Mouse (Mus musculus) embryonic facial prominence, embryonic 11.5 days (tissue): ENCODE measurements around the gene Slc1a7. TPM values are rescaled to one million over a fixed set of nuclear protein-coding genes. Genes with fewer than 3 reads are reported as not detected.

ENCODE experiments used
- ATAC-seq: fragments of 200-750 bp; cut with Nextera tagmentation; replicated peaks from 2 replicates; pipeline ENCODE4 v1.8.0; 2017; ENCODE audit warnings: low read depth; ENCODE audit not compliant: insufficient number of reproducible peaks, low FRiP score, low TSS enrichment
- DNase-seq: peaks from one replicate; pipeline ENCODE4 v3.0.0-alpha.2; 2015; ENCODE audit warnings: low spot score
- H3K27ac ChIP-seq: fragments of 300-500 bp; sonication (generic); replicated peaks from 2 replicates; pipeline ENCODE4 v1.5.1; 2014; ENCODE audit warnings: mild to moderate bottlenecking, low read depth, low read length, control low read depth
- H3K27me3 ChIP-seq: fragments of 300-500 bp; sonication (generic); 2 replicates; pipeline ENCODE4 v1.6.1; 2014; ENCODE audit warnings: mild to moderate bottlenecking, low read length, moderate library complexity, mixed read lengths; ENCODE audit not compliant: control insufficient read depth, insufficient read depth
- H3K36me3 ChIP-seq: fragments of 300-500 bp; sonication (generic); replicated peaks from 2 replicates; pipeline ENCODE4 v1.6.1; 2014; ENCODE audit warnings: low read depth, mild to moderate bottlenecking, low read length, moderate library complexity, mixed read lengths; ENCODE audit not compliant: control insufficient read depth, insufficient read depth
- H3K4me1 ChIP-seq: fragments of 300-500 bp; sonication (generic); 2 replicates; pipeline ENCODE4 v1.6.1; 2014; ENCODE audit warnings: low read length, mixed read lengths; ENCODE audit not compliant: control insufficient read depth, insufficient read depth
- H3K4me2 ChIP-seq: fragments of 300-500 bp; sonication (generic); 2 replicates; pipeline ENCODE4 v1.6.1; 2014; ENCODE audit warnings: low read depth, mild to moderate bottlenecking, control low read depth, low read length, moderate library complexity
- H3K4me3 ChIP-seq: fragments of 300-500 bp; sonication (generic); 2 replicates; pipeline ENCODE4 v1.5.1; 2014; ENCODE audit warnings: low read depth, low read length, control low read depth
- H3K9ac ChIP-seq: fragments of 300-500 bp; sonication (generic); replicated peaks from 2 replicates; pipeline ENCODE4 v1.6.1; 2014; ENCODE audit warnings: mild to moderate bottlenecking, control low read depth, low read length
- H3K9me3 ChIP-seq: fragments of 300-500 bp; sonication (generic); replicated peaks from 2 replicates; pipeline ENCODE4 v1.6.1; 2016; ENCODE audit warnings: mild to moderate bottlenecking, low read length, inconsistent platforms, mixed read lengths; ENCODE audit not compliant: control insufficient read depth
- WGBS: fragments of 180-500 bp; shearing (Covaris S2); extraction: QIAGEN DNeasy Blood & Tissue Kit; methylation state at CpG from one replicate; pipeline ENCODE4 v1.1.7; 2014; 5-methylcytosine and 5-hydroxymethylcytosine counted together
- polyA plus RNA-seq: library from polyadenylated mRNA; unstranded; fragments of >200 nt; fragmentation: Nextera tagmentation; extraction: Ambion mirVana; gene quantifications from 2 replicates; pipeline ENCODE4 v1.2.1, GENCODE M21; 2014

Gene Slc1a7
- polyA plus RNA-seq, 1 experiment from 2014 or later = 0.11 TPM

DNA sequence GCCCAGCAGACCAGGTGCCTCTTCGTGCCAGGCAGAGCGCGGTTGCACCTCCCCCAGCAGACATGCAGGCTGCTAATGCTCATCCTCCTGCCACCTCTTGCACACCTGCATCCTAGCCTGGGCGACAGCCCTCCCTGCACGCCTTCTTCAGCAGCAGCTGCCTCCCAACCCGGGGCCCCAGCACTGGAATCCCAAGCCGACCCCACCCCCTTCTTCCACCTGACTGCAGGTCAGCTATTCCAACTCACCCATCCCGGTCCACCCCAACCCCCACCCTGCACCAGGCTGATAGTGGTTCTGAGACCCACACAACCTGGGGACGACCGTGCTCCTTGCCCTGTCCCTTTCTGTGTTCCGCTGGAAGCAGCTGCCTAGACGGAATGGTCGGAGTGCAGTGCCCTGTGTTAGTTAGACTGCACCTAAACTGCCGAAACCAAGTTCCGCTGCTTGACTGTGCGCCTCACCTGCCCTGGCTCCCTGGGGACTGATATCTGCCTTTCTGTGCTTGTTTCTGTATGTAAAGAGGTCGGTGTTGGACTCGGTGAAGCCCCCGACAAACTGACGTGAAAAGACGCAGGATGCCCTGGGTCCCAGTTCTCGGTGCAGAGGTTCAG, 62.9 kb downstream of the Slc1a7 start:
- peak overlapping the region; percentile 61 for H3K4me3 ChIP-seq
- H3K4me1 ChIP-seq = peaks cover 5% of the 10 kb centered on the region; the same call in 1 of the 2 replicates
- H3K27me3 ChIP-seq = peaks cover 20% of the 10 kb centered on the region
- H3K27ac ChIP-seq = no peak overlapping the region
- WGBS = 2% methylated on average over 22 of the region's 22 CpGs
- H3K36me3 ChIP-seq = no peaks in the 10 kb centered on the region
- no peaks in the 10 kb centered on the region for H3K9me3 ChIP-seq
- ATAC-seq (no peak), DNase-seq (peak; percentile 25)
- H3K9ac ChIP-seq = no peak overlapping the region; the same call in 1 of the 2 replicates
- peak overlapping the region; percentile 98 for H3K4me2 ChIP-seq

- no peaks in the 10 kb centered on the region for H3K36me3 ChIP-seq
- H3K27me3 ChIP-seq = peaks cover 20% of the 10 kb centered on the region
- H3K27ac ChIP-seq = no peak overlapping the region
- H3K4me3 ChIP-seq = peak overlapping the region; percentile 61
- DNase-seq (peak; percentile 62), ATAC-seq (0 out of 2 replicates have a peak, but pooled peaks have one; percentile 27)
- WGBS = under 1% methylated on average over 77 of the region's 86 CpGs
- H3K9me3 ChIP-seq = no peaks in the 10 kb centered on the region
- H3K4me1 ChIP-seq = peaks cover 5% of the 10 kb centered on the region; the same call in 1 of the 2 replicates
- peak overlapping the region; percentile 59 for H3K9ac ChIP-seq
- peak overlapping the region; percentile 98 for H3K4me2 ChIP-seq
Measured at GRCm38 (mm10) chr4:108031502-108032351, 63.6 kb downstream of the Slc1a7 start.

DNA sequence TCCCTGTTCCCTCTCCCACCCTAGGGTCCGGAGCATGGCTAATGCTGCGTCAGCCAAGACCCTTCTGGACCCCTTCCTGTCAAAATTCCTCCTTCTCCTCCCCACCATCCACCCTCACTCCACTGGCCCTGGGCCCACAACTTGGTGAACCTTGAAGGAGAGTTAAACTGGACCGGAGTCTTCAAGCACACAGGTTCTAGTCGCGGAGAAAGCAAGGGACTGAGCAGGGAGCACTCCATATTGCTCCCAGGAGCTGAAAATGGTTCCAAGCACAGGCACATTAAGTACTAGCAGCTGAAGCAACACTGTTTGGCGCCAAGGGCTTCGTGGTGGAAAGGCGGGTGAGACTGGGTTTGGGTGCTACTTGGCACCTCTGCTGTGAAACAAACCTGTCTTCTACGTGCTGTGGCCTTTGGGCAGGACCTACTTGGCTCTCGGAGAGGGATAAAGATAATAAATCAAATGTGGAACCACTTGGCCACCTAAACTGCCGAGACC, 64.3 kb downstream of the Slc1a7 start:
- 30% methylated on average over 11 of the region's 11 CpGs for WGBS
- Histone ChIP-seq H3K4me1 (peaks cover 5% of the 10 kb centered on the region; the same call in 1 of the 2 replicates), H3K4me2 (peak overlapping the region; percentile 98), H3K27ac (no peak overlapping the region), H3K4me3 (peak overlapping the region; percentile 61), H3K9ac (peak overlapping the region; percentile 59; the same call in 1 of the 2 replicates), H3K36me3 (no peaks in the 10 kb centered on the region), H3K27me3 (peaks cover 20% of the 10 kb centered on the region), H3K9me3 (no peaks in the 10 kb centered on the region)
- DNase-seq (peak; percentile 45), ATAC-seq (no peak)

- Histone ChIP-seq H3K4me2 (no peak overlapping the region), H3K36me3 (no peaks in the 10 kb centered on the region), H3K27ac (no peak overlapping the region), H3K4me3 (no peak overlapping the region), H3K27me3 (peaks cover 20% of the 10 kb centered on the region), H3K4me1 (peaks cover 5% of the 10 kb centered on the region; the same call in 1 of the 2 replicates), H3K9ac (no peak overlapping the region), H3K9me3 (no peaks in the 10 kb centered on the region)
- 80% methylated on average over 8 of the region's 8 CpGs for WGBS
- ATAC-seq (no peak), DNase-seq (no peak)
Measured at GRCm38 (mm10) chr4:108033041-108033764, 65.1 kb downstream of the Slc1a7 start.

DNA sequence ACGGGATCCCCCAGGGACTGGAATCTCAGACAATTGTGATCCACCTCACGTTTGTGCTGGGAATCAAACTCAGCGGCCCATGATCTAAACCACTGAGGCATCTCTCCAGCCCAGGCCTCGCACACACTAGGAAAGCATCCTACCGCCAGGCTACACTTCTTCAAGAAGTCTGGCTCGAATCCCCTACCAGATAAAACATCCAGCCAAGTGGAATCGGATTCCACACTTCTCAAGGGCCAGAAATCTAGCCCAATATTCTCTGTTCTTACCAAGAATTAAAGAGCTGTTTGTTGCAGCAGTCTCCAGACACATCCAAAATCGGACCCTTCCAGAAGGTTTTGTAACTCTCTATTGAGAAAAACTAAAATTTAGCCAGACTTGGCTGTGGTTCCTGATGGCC, 68.9 kb downstream of the Slc1a7 start:
- H3K27ac ChIP-seq = no peak overlapping the region
- no peak overlapping the region for H3K9ac ChIP-seq
- 81% methylated on average over 8 of the region's 8 CpGs for WGBS
- ATAC-seq (no peak), DNase-seq (no peak)
- H3K9me3 ChIP-seq = no peaks in the 10 kb centered on the region
- H3K27me3 ChIP-seq = peaks cover 4% of the 10 kb centered on the region; the same call in 1 of the 2 replicates
- no peak overlapping the region for H3K4me3 ChIP-seq
- H3K36me3 ChIP-seq = no peaks in the 10 kb centered on the region
- no peaks in the 10 kb centered on the region for H3K4me1 ChIP-seq
- no peak overlapping the region for H3K4me2 ChIP-seq

GRCm38 (mm10) chr4:108045136-108046107, 77.3 kb downstream of the Slc1a7 start:
- no peak overlapping the region for H3K4me2 ChIP-seq
- no peaks in the 10 kb centered on the region for H3K36me3 ChIP-seq
- no peaks in the 10 kb centered on the region for H3K27me3 ChIP-seq
- DNase-seq = no peak
- no peak overlapping the region for H3K27ac ChIP-seq
- no peak for ATAC-seq
- 59% methylated on average over 19 of the region's 19 CpGs for WGBS
- no peaks in the 10 kb centered on the region for H3K9me3 ChIP-seq
- no peaks in the 10 kb centered on the region for H3K4me1 ChIP-seq
- no peak overlapping the region for H3K4me3 ChIP-seq
- no peak overlapping the region for H3K9ac ChIP-seq

DNA sequence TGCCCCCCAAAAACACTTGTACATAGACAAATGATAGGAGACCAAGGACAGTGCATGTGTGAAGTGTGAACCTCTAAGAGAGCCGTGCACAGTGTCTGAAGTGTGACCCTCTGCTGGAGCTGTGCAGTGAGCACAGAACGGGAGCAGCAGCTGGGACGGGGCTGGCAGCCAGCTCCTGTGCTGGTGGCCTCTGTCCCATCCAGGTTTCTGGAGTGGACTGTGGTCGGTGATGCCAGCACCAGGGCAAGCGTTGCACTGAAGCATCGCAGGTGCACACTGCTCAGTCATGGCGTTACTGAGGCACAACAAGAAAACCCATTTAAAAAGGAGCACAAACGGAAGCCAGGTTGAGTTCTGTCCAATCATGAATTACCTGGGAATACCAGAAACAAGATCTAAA, 78.0 kb downstream of the Slc1a7 start:
- H3K4me2 ChIP-seq = no peak overlapping the region
- H3K36me3 ChIP-seq = no peaks in the 10 kb centered on the region
- ATAC-seq (no peak), DNase-seq (no peak)
- H3K4me3 ChIP-seq = no peak overlapping the region
- H3K27ac ChIP-seq = no peak overlapping the region
- WGBS = 82% methylated on average over 8 of the region's 8 CpGs
- H3K4me1 ChIP-seq = no peaks in the 10 kb centered on the region
- H3K27me3 ChIP-seq = no peaks in the 10 kb centered on the region
- no peak overlapping the region for H3K9ac ChIP-seq
- H3K9me3 ChIP-seq = no peaks in the 10 kb centered on the region
